Mouse (Mus musculus): ENCODE measurements around the gene Tmem211.

DNA sequence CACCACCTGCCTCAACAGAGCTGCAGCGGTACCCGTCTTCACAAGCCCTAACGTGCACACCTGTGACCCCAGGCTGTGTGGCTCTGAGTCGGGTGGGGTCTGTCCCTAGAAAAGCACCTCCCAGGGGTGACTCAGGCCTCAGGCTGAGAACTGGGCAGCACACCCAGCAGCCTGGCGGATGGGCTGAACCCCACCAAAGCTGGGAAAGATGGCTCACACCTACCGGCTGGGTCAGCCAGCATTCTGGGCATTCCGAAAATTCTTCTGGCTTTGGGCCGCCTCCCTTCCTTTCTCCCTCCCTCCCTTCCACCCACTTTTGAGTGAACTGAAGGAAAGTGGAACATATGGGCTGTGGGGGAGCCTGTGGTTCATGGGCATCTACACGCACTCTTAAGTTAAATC lies 11.1 kb upstream of the Tmem211 start:
- TF ChIP-seq POLR2A (IDR thresholded peaks at IDR 0.05; ENCODE audit: borderline replicate concordance, control insufficient read depth, low read depth, low read length) (no peak), CTCF (IDR thresholded peaks at IDR 0.05; ENCODE audit: control insufficient read depth, insufficient read depth, low read length) (no peak)
